Mouse (Mus musculus): ENCODE results near the gene Rps6kb2. TPM values are rescaled to one million over a fixed set of nuclear protein-coding genes. Genes with fewer than 3 reads are reported as not detected.
"Not testable (repeated sequence)": the region's sequence is repeated elsewhere in the genome, so short reads cannot be mapped to it uniquely, and the experiment has no call there.

Gene Rps6kb2
- polyA plus RNA-seq, 1 experiment from 2014 or later: 56.7 TPM

DNA sequence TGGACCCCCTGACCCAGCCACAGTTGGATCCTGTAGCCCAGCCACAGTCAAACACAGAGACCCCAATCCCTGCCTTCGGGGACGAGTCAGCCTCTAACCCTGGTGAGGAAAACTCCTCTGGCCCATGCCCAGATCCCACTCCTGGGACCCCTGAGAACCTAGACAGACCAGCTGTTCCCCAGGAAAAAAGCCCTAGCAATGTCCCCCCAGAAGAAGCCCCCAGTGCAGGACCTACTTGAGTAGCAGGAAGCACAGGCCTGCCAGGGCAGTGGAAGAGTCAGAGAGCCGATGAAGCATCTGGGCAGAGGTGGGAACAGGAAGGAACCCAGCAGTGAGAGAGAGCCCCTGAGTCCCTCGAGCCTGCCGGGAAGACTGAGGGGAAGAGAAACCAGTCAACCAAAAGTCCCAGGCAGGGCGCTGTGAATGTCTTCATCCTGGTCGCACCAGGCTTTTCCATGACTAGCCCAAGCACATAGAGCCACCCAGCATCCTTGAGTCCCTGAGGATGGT, 19.3 kb downstream of the Rps6kb2 start, which contains the start of gene Cabp4:
TSS of gene Cabp4 (minus strand) at position 275 of the 510 bp plus-strand sequence.
- WGBS: 89% methylated on average over 7 of the region's 7 CpGs
- H3K9me3 ChIP-seq: no peaks in the 10 kb centered on the region
- ATAC-seq (ENCODE audit: low FRiP score, low read depth): no peak
- no peaks in the 10 kb centered on the region for H3K27me3 ChIP-seq
- no peak within 1 kb of the TSS for H3K4me2 ChIP-seq
- H3K9ac ChIP-seq: no peak within 1 kb of the TSS
- H3K36me3 ChIP-seq: no peaks in the 10 kb centered on the region
- no peak within 1 kb of the TSS for H3K27ac ChIP-seq (replicated peaks)
- peaks cover 14% of the 10 kb centered on the region for H3K4me1 ChIP-seq (replicated peaks)
- no peak within 1 kb of the TSS for H3K4me3 ChIP-seq

DNA sequence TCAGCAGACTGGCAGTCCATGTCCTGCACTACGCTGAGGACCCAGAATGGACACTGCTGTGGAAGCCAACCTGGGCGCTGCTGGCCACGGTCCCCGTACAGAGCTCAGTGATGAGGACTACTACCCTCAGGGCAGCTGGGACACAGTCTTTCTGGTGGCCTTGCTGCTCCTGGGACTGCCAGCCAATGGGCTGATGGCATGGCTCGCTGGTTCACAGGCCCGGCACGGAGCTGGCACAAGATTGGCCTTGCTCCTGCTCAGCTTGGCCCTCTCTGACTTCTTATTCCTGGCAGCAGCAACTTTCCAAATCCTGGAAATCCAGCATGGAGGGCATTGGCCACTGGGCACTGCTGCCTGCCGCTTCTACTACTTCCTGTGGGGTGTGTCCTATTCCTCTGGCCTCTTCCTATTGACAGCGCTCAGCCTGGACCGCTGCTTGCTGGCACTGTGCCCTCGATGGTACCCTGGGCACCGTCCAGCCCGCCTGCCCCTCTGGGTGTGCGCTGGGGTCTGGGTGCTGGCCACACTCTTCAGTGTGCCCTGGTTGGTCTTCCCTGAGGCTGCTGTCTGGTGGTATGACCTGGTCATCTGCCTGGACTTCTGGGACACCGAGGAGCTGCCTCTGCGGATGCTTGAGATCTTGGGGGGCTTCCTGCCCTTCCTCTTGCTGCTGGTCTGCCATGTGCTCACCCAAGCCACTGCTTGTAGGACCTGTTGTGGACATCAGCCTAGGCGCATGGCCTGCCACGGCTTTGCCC, 20.6 kb downstream of the Rps6kb2 start:
- ATAC-seq (ENCODE audit: low FRiP score, low read depth): no peak

DNA sequence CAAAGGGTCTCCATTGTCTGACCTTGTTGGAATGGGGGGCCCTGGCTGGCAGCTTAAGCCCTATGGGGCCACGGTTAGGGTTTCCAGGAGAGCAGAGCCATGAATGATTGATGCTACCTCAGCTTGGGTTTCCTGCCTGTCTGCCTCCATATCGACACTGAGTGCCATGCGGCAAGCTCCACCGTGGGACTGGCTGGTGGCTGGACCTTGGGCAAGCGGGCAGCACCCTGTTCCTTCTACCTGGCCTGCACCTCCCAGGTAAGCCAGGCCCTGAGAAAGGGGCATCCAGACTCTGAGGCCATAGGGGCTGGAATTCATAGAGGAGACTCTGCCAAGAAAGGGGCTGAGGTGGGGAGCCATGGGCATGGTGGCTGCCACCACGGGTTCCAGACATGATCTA, 23.0 kb downstream of the Rps6kb2 start:
- WGBS: 82% methylated on average over 6 of the region's 6 CpGs
- Histone ChIP-seq H3K9ac (no peak overlapping the region), H3K4me2 (no peak overlapping the region), H3K27ac (replicated peaks) (no peak overlapping the region), H3K4me3 (no peak overlapping the region), H3K36me3 (no peaks in the 10 kb centered on the region), H3K4me1 (replicated peaks) (0 out of 2 replicates have a peak, but pooled peaks cover 5% of the 10 kb centered on the region), H3K9me3 (no peaks in the 10 kb centered on the region), H3K27me3 (no peaks in the 10 kb centered on the region)
- no peak for ATAC-seq (ENCODE audit: low FRiP score, low read depth)

More for the DNA sequence above, 20.6 kb downstream of the Rps6kb2 start:
- Histone ChIP-seq H3K4me3 (no peak overlapping the region), H3K27ac (replicated peaks) (no peak overlapping the region), H3K4me1 (replicated peaks) (peaks cover 6% of the 10 kb centered on the region), H3K9ac (no peak overlapping the region), H3K36me3 (no peaks in the 10 kb centered on the region), H3K27me3 (no peaks in the 10 kb centered on the region), H3K4me2 (no peak overlapping the region), H3K9me3 (no peaks in the 10 kb centered on the region)
- WGBS: 87% methylated on average over 18 of the region's 18 CpGs

DNA sequence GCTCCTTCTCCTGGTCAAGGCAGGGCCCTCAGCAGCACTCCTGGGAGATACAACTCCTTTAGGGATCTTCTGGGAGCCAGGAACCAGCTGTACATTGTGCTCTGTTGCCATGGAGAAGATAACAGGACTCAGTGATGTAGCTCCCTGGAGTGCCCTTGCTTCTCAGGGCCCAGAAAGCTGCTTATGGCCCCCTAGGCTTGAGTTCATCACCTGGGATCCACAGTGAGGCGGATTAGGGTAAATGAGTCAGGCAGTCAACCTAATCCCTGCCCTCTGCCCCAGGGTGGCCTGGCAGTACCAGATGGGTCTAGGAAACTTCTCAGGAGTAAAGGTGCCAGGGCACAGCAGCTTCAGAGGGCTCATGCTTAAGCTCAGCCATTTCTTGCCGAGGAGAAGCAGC, 23.7 kb downstream of the Rps6kb2 start, which contains the start of gene Gpr152:
TSS of gene Gpr152 (plus strand) at position 342 of the 400 bp plus-strand sequence.
- Histone ChIP-seq H3K4me2 (no peak within 1 kb of the TSS), H3K4me3 (no peak within 1 kb of the TSS), H3K4me1 (replicated peaks) (0 out of 2 replicates have a peak, but pooled peaks cover 5% of the 10 kb centered on the region), H3K27ac (replicated peaks) (no peak within 1 kb of the TSS), H3K9ac (no peak within 1 kb of the TSS), H3K36me3 (no peaks in the 10 kb centered on the region), H3K27me3 (no peaks in the 10 kb centered on the region), H3K9me3 (no peaks in the 10 kb centered on the region)
- 58% methylated on average over 2 of the region's 2 CpGs for WGBS
- no peak for ATAC-seq (ENCODE audit: low FRiP score, low read depth)

DNA sequence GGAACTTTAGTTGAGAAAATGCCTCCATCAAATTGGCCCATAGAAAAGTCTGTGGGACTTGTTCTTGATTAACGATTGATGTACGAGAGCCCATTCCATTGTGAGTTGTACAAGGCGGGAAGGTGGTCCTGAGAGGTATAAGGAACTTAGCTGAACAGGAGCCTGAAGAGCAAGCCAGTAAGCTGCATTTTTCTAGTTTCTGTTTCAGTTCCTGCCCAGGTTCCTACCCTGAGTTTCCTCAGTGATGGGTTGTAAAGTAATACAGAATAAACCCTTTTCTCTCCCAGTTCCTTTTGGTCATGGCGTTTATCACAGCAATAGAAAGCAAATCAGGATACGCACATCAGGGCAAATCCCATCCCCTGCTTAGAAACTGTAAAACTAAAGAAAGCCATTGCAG, 25.2 kb downstream of the Rps6kb2 start:
- H3K4me2 ChIP-seq: no peak overlapping the region
- 89% methylated on average over 5 of the region's 5 CpGs for WGBS
- H3K9ac ChIP-seq: no peak overlapping the region
- no peak for ATAC-seq (ENCODE audit: low FRiP score, low read depth)
- H3K27ac ChIP-seq (replicated peaks): no peak overlapping the region
- no peaks in the 10 kb centered on the region; the same call in none of the 2 replicates for H3K36me3 ChIP-seq
- H3K4me1 ChIP-seq (replicated peaks): 0 out of 2 replicates have a peak, but pooled peaks cover 5% of the 10 kb centered on the region
- H3K9me3 ChIP-seq: no peaks in the 10 kb centered on the region
- H3K4me3 ChIP-seq: no peak overlapping the region
- no peaks in the 10 kb centered on the region for H3K27me3 ChIP-seq

DNA sequence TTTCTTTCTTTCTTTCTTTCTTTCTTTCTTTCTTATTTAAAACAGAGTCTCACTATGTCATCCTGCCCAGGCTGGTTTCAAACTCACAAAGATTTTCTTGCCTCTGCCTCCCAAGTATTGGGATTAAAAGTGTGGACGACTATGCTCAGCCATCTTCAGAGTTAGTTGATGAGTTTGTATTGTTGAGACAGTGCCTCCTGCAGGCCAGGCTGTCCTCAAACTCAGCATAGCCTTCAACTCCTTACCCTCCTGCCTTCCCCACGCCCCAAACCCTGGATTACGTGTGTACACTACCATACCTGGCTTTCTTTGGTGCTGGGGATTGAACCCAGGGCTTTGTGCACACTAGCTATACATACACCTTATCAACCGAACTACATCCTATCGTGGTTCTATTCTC, 26.7 kb downstream of the Rps6kb2 start:
- Histone ChIP-seq H3K4me1 (replicated peaks) (0 out of 2 replicates have a peak, but pooled peaks cover 5% of the 10 kb centered on the region), H3K9me3 (no peaks in the 10 kb centered on the region), H3K27ac (replicated peaks) (no peak overlapping the region), H3K36me3 (peaks cover 13% of the 10 kb centered on the region), H3K27me3 (no peaks in the 10 kb centered on the region), H3K4me2 (no peak overlapping the region), H3K4me3 (no peak overlapping the region), H3K9ac (no peak overlapping the region)
- WGBS: 83% methylated on average over 5 of the region's 5 CpGs
- ATAC-seq (ENCODE audit: low FRiP score, low read depth): no peak

DNA sequence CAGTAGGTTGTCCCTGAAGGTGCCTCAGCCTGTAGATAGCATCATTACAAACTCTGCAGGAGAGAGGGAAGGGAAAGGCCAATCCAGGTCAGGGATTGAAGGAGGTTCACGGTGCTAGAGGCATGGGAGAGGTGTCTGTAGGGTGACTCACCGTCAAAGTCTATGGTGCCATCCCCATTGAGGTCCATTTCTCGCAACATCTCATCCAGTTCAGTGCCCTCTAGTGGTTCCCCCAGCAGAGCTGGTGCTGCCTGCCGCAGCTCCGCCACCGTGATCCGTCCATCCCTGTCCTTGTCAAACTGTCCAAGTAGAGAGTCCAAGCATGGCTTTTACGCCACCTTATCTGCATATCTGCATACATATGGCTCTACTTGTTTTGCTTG, 27.2 kb downstream of the Rps6kb2 start:
- WGBS: 28% methylated on average over 8 of the region's 8 CpGs
- not testable (repeated sequence) for H3K27me3 ChIP-seq; H3K4me3 ChIP-seq; H3K4me1 ChIP-seq (replicated peaks); H3K4me2 ChIP-seq; H3K27ac ChIP-seq (replicated peaks); ATAC-seq (ENCODE audit: low FRiP score, low read depth); H3K9me3 ChIP-seq; H3K9ac ChIP-seq
- peaks cover 15% of the 10 kb centered on the region for H3K36me3 ChIP-seq

DNA sequence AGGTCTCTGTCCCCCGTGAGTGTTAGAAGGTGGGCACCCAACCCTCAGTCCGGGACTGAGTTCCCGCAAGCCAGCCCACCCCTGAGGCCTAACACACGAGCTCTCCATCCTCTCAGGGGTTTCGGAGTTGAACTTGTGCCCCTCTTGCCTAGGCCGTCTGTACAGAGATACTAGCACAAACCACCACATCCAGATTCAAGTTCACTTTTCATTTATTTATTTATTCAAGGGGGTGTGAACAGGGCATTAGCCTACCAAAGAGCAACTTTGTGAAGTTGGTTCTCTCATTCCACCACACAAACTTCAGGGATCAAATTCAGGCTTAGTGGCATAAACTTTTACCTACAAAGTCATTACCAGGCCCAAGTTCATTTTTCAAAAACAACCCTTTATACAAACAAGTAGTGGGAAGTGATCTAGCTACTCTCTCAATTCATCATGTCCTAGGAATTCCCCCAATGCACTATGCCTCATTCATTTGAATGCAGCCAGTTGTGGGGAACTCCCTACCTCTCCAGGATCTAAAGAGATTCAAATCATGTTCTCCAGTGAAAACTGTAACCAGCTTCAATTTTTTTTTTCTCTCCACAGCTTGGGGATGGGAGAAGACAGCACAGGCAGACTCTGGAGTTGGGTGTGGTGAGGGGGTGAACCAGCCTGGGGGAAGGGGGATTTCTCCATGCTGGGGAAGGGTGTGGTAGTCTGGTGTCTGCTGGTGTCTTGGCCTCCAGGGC, 27.8 kb downstream of the Rps6kb2 start:
- not testable (repeated sequence) for H3K27me3 ChIP-seq; H3K9ac ChIP-seq; H3K4me2 ChIP-seq; H3K9me3 ChIP-seq; H3K4me1 ChIP-seq (replicated peaks); ATAC-seq (ENCODE audit: low FRiP score, low read depth); H3K27ac ChIP-seq (replicated peaks); H3K4me3 ChIP-seq
- peaks cover 15% of the 10 kb centered on the region for H3K36me3 ChIP-seq
- 81% methylated on average over 6 of the region's 6 CpGs for WGBS

DNA sequence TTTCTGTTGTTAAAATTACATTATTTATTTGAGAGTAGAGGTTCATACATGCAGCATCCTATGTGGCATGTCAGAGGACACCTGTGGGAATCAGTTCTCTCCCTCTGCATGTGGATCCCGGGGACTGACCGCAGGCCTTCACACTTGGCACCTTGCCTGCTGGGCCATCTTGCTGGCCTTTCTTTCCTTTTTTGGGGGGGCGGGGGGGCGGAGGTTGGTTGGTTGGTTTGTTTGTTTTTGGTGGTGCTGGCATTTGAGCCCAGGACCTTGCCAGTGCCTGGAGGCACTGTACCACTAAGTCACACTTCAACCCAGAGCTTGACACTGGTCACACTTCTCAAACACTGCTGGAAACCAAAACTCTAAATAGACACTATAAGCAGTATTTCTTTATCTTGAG, 28.8 kb downstream of the Rps6kb2 start:
- H3K36me3 ChIP-seq: peaks cover 23% of the 10 kb centered on the region
- no peak for ATAC-seq (ENCODE audit: low FRiP score, low read depth)
- no peak overlapping the region for H3K27ac ChIP-seq (replicated peaks)
- no peak overlapping the region for H3K4me2 ChIP-seq
- H3K4me3 ChIP-seq: no peak overlapping the region
- 87% methylated on average over 4 of the region's 4 CpGs for WGBS
- H3K9ac ChIP-seq: no peak overlapping the region
- 0 out of 2 replicates have a peak, but pooled peaks cover 3% of the 10 kb centered on the region for H3K4me1 ChIP-seq (replicated peaks)
- H3K9me3 ChIP-seq: no peaks in the 10 kb centered on the region
- no peaks in the 10 kb centered on the region for H3K27me3 ChIP-seq

DNA sequence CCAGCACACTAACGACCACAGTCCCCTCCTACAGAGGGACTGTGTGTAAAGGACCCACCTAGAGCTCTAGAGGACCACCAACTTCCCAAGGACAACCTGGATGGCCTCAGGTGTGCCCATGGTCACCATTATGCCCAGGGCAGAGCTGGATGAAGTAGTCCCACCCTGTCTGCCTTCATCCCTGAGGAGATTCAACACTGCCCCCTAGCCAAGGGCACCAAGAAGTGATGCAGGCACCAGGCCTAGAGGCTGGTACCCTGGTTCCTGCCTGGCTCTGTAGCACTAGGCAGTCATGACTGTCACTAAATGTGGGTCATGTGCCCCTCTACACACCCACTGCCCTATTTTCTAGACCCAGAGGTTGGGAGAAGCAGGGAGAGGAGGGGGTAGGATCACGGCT, 31.4 kb downstream of the Rps6kb2 start:
- no peak overlapping the region for H3K4me2 ChIP-seq
- H3K9ac ChIP-seq: no peak overlapping the region
- H3K4me1 ChIP-seq (replicated peaks): peaks cover 10% of the 10 kb centered on the region
- peaks cover 27% of the 10 kb centered on the region for H3K36me3 ChIP-seq
- no peaks in the 10 kb centered on the region for H3K27me3 ChIP-seq
- no peak for ATAC-seq (ENCODE audit: low FRiP score, low read depth)
- 84% methylated on average over 2 of the region's 2 CpGs for WGBS
- H3K9me3 ChIP-seq: no peaks in the 10 kb centered on the region
- no peak overlapping the region for H3K27ac ChIP-seq (replicated peaks)
- H3K4me3 ChIP-seq: no peak overlapping the region

DNA sequence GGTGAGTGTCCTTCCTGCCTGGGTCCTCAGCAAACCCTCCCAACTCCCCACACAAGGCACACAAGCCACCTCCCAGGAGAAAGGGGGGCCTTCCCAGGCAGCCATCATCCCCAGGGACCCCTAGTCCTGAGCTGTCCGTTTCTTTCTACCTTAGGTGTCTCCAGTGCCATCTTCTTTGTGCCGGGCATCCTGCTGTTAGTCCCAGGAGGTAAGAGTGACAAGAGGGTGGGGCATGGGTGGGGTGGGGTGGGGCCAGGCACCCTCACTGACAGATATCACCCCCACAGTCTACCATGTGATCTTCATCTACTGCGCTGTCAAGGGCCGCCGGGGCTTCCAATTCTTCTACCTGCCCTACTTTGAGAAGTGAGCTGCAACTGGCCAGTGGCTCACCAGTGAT, 32.1 kb downstream of the Rps6kb2 start:
- peaks cover 16% of the 10 kb centered on the region for H3K4me1 ChIP-seq (replicated peaks)
- H3K36me3 ChIP-seq: peaks cover 27% of the 10 kb centered on the region
- H3K27me3 ChIP-seq: no peaks in the 10 kb centered on the region
- H3K4me2 ChIP-seq: no peak overlapping the region
- no peak overlapping the region for H3K4me3 ChIP-seq
- no peak overlapping the region for H3K27ac ChIP-seq (replicated peaks)
- WGBS: 93% methylated on average over 5 of the region's 5 CpGs
- ATAC-seq (ENCODE audit: low FRiP score, low read depth): no peak
- no peak overlapping the region for H3K9ac ChIP-seq
- H3K9me3 ChIP-seq: no peaks in the 10 kb centered on the region

DNA sequence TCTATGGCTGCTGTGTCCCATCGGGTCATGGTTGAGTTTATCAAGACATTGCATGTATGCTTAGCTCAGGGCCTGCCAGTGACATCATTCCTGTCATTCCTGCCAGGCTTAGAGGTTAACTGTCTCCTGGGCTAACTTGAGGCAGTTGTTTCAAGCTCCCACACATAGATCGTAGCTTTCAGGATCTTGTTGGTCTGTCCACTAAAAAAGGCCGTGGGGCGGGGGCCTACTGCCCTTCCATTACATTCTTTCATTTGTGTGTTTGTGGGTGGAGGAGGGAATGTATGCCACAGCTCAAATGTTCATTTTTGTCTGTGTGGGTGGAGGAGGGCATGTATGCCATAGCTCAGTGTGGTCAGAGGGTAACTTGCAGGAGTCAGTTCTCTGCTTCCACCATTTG, 33.0 kb downstream of the Rps6kb2 start:
- H3K9ac ChIP-seq: no peak overlapping the region
- H3K4me1 ChIP-seq (replicated peaks): peaks cover 18% of the 10 kb centered on the region
- no peak for ATAC-seq (ENCODE audit: low FRiP score, low read depth)
- H3K27me3 ChIP-seq: no peaks in the 10 kb centered on the region
- no peak overlapping the region for H3K4me2 ChIP-seq
- peaks cover 27% of the 10 kb centered on the region for H3K36me3 ChIP-seq
- H3K27ac ChIP-seq (replicated peaks): no peak overlapping the region
- H3K9me3 ChIP-seq: no peaks in the 10 kb centered on the region
- WGBS: 86% methylated on average over 4 of the region's 4 CpGs
- H3K4me3 ChIP-seq: no peak overlapping the region
